Mouse (Mus musculus): Measurements from ENCODE around the gene Oasl1.

DNA sequence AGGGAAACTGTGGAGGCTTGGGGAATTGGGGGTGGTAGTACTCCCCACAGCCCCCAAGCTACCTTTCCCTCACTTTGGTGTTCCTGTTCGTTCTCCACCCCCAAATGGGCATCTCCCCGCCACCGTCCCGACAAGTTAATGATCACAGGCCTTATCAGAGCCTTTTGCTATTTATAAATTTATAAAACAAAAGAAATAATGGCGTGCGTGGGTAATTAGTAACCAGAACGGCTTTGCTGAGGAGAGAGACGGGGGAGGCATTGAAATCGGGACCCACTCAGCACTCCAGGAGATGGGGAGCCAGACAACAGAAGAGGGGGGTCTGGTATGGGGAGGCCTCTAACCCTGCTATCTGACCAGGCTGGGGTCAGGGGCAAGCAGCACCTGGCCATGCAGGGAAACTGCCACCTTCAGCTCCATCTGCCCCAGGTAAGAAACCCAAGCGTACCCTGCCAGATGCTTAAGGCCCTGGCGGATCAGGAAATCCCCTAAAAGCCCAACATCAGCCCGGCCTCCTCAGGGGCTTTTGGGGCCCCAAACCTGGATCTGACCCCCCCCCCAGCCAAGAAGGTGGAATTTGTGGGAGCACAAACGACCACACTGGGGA, 46.7 kb downstream of the Oasl1 start:
- TF ChIP-seq POLR2A (IDR thresholded peaks at IDR 0.05; ENCODE audit: low read depth, low read length) (no peak), CTCF (IDR thresholded peaks at IDR 0.05; ENCODE audit: borderline replicate concordance, insufficient read depth, low read length) (no peak)

Data from embryonic fibroblast, embryonic 13.5 days (primary cell).